Mouse (Mus musculus) bone marrow, adult 2 months (tissue): ENCODE measurements around the gene Nkx2-5. TPM values are rescaled to one million over a fixed set of nuclear protein-coding genes. Genes with fewer than 3 reads are reported as not detected.
A peak's percentile ranks its signal among the peaks of the same experiment; 100 is the strongest.

Source experiments
- H3K27ac ChIP-seq: fragments of 200-500 bp; 2 replicates; pipeline ENCODE4 v1.5.1; 2012; ENCODE audit warnings: low read depth, mild to moderate bottlenecking, control low read depth, inconsistent platforms, low read length; ENCODE audit not compliant: control insufficient read depth, poor library complexity, insufficient read depth
- H3K4me1 ChIP-seq: fragments of 200-500 bp; 2 replicates; pipeline ENCODE4 v1.6.1; 2011; ENCODE audit warnings: low read length; ENCODE audit not compliant: control insufficient read depth, insufficient read depth
- H3K4me3 ChIP-seq: fragments of 200-500 bp; replicated peaks from 2 replicates; pipeline ENCODE3; 2011; ENCODE audit warnings: mild to moderate bottlenecking, low read depth, low read length, control low read depth; ENCODE audit not compliant: control insufficient read depth
- CTCF ChIP-seq: fragments of 200-500 bp; IDR thresholded peaks from 2 replicates; pipeline ENCODE4 v1.5.1; 2011; ENCODE audit warnings: low read length, control low read depth; ENCODE audit not compliant: control insufficient read depth, insufficient read depth
- POLR2A ChIP-seq: fragments of 200-500 bp; IDR thresholded peaks from 2 replicates; pipeline ENCODE4 v1.6.1; 2011; ENCODE audit warnings: low read depth, mild to moderate bottlenecking, control low read depth, low read length, borderline replicate concordance; ENCODE audit not compliant: control insufficient read depth
- WGBS: fragments of 180-500 bp; shearing (Covaris S2); methylation state at CpG from one replicate; pipeline ENCODE4 v1.1.7; 2018; 5-methylcytosine and 5-hydroxymethylcytosine counted together
- polyA plus RNA-seq: library from polyadenylated mRNA; stranded (reverse); fragments of >200 nt; gene quantifications from 2 replicates; pipeline ENCODE4 v1.2.4, GENCODE M21; 2011; ENCODE audit warnings: low replicate concordance; ENCODE audit not compliant: missing spikeins, insufficient read depth, insufficient read length

Gene Nkx2-5
- polyA plus RNA-seq, 1 experiment, result not detected

DNA sequence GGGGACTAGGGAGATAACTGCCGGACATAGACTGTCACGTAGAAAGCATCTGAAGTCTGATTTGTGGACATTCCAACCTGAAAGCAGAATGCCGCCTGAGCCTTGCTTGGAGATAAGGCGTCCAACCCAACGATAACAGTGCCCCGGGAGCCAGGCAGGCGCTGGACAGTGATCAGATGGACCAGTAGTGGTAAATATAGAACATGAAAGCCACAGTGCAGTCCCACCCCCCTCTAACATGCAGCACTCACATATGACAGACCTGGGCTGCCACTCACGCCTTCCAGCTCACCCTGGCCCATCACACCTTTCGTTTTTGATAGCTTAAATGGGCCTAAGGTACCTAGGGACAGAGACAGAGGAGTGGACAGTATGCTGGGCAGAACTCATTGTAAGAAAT, 31.3 kb downstream of the Nkx2-5 start:
- Histone ChIP-seq H3K4me1 (no peaks in the 10 kb centered on the region), H3K27ac (no peak overlapping the region), H3K4me3 (no peak overlapping the region)
- no peak for TF ChIP-seq CTCF
- 77% methylated on average over 9 of the region's 9 CpGs for WGBS

DNA sequence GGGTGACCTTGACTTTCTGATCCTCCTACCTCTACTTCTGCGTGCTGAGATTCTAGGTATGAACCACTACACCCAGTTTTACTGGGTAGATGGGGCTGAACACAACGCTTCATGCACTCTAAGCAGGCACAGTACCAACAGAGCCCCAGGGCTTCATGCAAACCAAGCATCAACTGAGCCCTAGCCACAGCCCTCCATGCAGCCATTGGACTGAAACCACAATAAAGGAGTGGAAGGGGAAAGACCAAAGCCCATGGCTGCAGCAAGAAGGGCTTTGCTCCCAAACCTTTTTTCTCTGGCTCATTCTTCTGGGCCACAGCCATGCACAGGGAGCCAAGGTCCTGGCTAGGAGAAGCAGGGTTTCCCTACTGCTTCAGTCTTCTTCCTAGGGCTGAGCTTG, 32.2 kb downstream of the Nkx2-5 start:
- no peak for TF ChIP-seq POLR2A
- 71% methylated on average over 2 of the region's 2 CpGs for WGBS
- Histone ChIP-seq H3K4me3 (no peak overlapping the region), H3K4me1 (no peaks in the 10 kb centered on the region), H3K27ac (no peak overlapping the region; the same call in 1 of the 2 replicates)

DNA sequence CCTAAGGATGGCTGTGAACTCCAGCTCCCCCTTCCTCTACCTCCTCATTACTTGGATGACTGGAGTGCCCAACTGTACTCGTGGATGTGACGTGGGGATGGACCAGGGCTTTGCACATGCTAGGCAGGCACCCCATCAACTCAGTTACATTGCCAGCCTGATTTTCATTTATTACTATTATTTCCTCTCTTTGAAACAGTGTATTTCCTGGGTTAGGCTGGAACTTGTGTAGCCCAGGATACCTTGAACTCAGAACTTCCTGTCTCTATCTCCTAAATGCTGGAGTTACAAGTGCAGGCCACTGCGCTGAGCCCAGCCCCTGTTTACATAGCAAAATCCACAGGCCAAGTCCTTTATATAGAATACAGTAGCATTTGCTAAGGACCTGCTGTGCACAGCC, 41.9 kb downstream of the Nkx2-5 start:
- Histone ChIP-seq H3K27ac (no peak overlapping the region), H3K4me1 (no peaks in the 10 kb centered on the region; the same call in 1 of the 2 replicates), H3K4me3 (no peak overlapping the region)
- no peak for TF ChIP-seq CTCF
- TF ChIP-seq POLR2A, result no peak
- WGBS, result 77% methylated on average over 3 of the region's 3 CpGs

DNA sequence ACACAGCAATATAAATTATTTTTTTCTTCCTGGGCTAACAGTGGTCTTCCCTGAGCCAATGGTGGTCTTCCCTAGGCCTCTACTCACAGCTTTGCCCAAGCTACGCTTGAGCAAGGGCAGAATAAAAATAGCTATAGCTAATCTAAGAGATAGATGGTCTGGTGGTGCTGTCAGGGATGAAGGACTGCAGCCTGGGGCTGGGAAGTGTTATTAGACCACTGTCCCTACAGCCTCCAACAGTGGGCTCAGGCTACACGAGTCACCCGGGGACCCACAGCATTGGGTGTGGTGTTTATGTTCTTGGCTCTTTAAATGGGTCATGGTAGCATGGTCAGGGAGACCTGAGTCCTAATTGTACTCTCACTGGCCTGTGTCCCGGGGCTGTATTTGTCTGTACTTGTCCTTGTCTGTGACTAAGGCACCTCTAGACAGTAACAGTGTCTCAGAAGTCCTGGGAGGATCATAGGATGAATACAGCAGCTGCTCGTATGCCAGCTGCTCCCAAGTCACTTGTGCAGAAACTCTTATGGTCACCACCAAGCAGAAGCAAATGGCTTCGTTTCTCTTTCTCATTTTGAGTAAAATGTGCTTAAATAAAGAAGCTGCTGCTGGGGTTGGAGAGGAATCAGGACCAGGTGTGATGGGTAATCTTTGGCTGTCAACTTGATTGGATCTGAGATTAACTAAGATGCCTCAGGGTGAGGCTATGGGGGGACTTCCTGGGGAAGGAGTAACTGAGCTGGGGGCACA, 47.3 kb downstream of the Nkx2-5 start:
- no peak overlapping the region for H3K27ac ChIP-seq
- peaks cover 2% of the 10 kb centered on the region; the same call in 1 of the 2 replicates for H3K4me1 ChIP-seq
- WGBS, result 68% methylated on average over 6 of the region's 6 CpGs
- no peak overlapping the region for H3K4me3 ChIP-seq
- TF ChIP-seq POLR2A (no peak), CTCF (no peak)

DNA sequence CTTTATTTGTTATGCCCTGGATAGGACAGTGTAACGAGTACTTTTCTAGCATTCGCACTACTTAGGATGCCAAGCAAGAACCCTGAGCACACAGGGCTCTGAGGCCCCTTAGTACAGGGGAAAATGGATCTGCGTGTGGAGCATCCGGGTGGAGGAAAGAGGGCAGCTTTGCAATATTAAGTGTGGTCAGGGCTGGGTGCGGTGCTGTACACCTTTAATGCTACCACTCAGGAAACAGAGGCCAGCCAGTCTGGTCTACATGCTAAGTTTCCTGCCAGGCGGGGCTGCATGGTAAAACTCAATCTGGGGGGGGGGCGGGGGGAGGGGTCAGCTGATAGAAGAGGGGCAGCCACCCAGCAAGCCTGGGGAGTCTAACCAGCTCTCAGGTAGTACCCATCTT, 49.4 kb downstream of the Nkx2-5 start:
- H3K4me1 ChIP-seq, result peaks cover 2% of the 10 kb centered on the region; the same call in 1 of the 2 replicates
- TF ChIP-seq POLR2A (no peak), CTCF (no peak)

DNA sequence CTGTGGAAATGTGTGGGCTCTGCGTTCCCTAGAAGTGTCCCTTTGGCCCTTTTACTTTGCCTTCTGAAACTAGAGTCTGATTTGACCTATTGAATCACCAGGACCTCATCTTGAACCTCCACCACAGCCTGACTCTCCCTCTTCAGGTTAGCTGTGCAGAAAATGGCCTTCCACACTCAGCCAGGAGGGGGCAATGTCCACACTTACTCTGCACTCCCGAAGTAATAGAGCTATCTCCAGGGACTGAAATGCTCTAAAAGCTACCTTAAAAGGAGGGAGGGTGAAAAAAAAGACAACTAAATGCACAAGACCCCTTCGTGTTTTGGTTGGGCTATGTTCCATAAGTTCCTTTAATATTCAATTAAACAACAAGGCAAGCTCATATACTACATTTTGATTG, 50.1 kb downstream of the Nkx2-5 start:
- no peak overlapping the region for H3K27ac ChIP-seq
- H3K4me1 ChIP-seq, result peaks cover 2% of the 10 kb centered on the region; the same call in 1 of the 2 replicates
- no peak overlapping the region for H3K4me3 ChIP-seq
- WGBS, result 17% methylated on average over 3 of the region's 3 CpGs
- TF ChIP-seq CTCF (peak; percentile 73), POLR2A (no peak)

More for the DNA sequence above, 49.4 kb downstream of the Nkx2-5 start:
- Histone ChIP-seq H3K4me3 (no peak overlapping the region), H3K27ac (no peak overlapping the region)
- WGBS, result 55% methylated on average over 7 of the region's 7 CpGs

DNA sequence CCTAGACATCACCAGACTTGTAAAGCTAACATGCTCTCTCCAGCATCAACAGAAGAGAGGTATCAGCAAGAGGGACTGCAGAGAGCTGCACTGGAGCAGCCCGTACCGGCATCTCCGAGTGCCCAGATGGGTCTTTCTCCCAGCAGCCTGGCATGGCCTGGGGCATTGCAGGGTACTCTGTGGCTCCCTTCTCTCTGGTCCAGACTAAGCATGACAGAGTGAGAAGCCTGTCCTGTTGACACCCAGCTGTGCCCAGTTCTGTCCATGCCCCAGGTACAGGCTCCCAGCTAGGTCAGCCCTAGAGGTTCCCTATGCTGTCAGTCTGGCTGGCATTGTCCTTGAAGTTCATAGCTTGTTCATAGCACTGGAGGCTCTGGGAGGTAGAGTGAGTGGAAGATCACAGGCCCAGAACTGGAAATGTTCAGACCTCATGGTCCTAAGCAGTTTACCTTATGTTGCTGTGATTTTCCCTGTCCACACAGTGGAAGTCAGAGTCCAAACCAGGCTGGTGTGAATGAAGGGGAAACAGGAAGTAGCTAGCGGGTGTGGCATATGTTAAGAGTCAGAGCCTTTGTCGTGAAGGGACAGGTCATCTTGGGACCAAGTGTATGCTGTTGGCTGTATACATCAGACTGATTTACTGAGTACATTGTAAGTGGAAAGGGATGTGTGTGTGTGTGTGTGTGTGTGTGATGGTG, 51.6 kb downstream of the Nkx2-5 start:
- H3K27ac ChIP-seq, result no peak overlapping the region
- 66% methylated on average over 5 of the region's 5 CpGs for WGBS

DNA sequence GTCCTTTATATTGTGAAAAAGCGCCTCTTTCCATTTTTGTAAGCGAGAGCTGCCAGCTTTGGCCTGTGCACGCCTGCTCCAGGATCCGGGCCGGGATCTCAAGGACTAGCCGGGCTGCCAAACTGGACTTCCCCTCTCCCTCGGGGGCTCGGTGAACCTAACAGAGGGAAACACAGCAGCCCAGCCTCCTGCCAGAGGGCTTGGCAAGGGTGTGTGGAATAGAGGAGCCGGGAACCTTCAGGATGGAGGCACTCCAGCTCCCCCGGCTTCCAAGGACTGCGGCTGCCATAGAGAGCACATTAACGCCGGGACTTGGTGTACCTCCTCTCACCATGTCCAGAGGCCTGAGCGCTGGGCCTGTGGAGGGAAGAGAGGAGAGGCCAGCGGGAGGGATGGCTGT, 52.7 kb downstream of the Nkx2-5 start:
- Histone ChIP-seq H3K4me3 (no peak overlapping the region), H3K4me1 (peaks cover 2% of the 10 kb centered on the region; the same call in 1 of the 2 replicates), H3K27ac (peak overlapping the region; percentile 67; the same call in 1 of the 2 replicates)
- TF ChIP-seq CTCF (no peak), POLR2A (no peak)
- WGBS, result 92% methylated on average over 15 of the region's 15 CpGs

More for the DNA sequence above, 51.6 kb downstream of the Nkx2-5 start:
- no peak overlapping the region for H3K4me3 ChIP-seq
- peaks cover 2% of the 10 kb centered on the region; the same call in 1 of the 2 replicates for H3K4me1 ChIP-seq
- TF ChIP-seq POLR2A, result no peak
- TF ChIP-seq CTCF, result no peak

DNA sequence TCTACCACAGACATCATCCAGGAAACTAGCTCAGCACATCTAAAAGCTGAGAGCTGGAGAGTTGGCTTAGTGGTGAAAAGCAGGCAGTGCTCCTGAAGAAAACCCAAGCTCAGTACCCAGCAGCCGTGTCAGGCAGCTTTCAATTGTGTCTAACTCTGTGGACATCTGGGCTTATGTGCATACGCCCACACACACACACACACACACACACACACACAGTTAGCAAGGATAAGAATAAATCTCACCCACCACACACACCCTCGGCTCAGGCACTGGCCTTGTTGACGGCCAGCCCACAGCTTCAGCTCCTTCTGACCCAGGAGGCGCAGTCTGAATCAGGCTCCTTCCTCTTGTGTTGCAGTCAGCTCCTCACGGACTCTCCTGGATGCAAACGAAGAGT, 53.2 kb downstream of the Nkx2-5 start:
- Histone ChIP-seq H3K4me1 (peaks cover 2% of the 10 kb centered on the region; the same call in 1 of the 2 replicates), H3K27ac (peak overlapping the region; percentile 67), H3K4me3 (no peak overlapping the region)
- TF ChIP-seq CTCF (no peak), POLR2A (no peak)
- WGBS, result 85% methylated on average over 7 of the region's 7 CpGs
